Mouse (Mus musculus): Measurements from ENCODE around the gene Gapvd1.

DNA sequence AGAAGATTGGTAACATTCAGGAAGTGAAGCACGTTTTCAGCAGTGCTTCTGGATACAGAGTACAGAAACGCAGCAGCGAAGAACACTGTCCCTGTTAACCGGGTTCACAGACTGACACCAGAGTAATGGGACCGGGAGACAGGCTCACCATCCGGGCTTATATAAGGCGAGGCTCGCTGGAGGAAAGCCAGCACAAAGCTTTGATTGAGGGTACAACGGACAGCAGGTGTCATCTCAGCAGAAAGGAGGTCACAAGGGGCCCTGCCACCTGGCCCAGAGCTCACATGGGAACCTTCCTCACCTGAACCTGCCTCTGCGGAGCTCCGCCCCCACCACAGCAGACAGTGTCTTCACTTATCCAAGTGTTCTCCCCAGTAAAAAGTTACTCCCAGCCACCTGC is 81.2 kb downstream of the Gapvd1 start:
- TF ChIP-seq POLR2A (IDR thresholded peaks at IDR 0.05; ENCODE audit: control insufficient read depth, low read depth, low read length) (no peak), CTCF (IDR thresholded peaks at IDR 0.05; ENCODE audit: control insufficient read depth, insufficient read depth, insufficient replicate concordance, low read depth, low read length) (no peak)
